Mouse (Mus musculus) intestine, embryonic 16.5 days (tissue): ENCODE results near the gene Rassf8. TPM values are rescaled to one million over a fixed set of nuclear protein-coding genes. Genes with fewer than 3 reads are reported as not detected.

Experiments used
- ATAC-seq: fragments of 200-750 bp; cut with Nextera tagmentation; 2 replicates; pipeline ENCODE4 v1.8.0; 2017; ENCODE audit warnings: moderate TSS enrichment, moderate library complexity
- H3K27ac ChIP-seq: fragments of 300-500 bp; sonication (generic); 2 replicates; pipeline ENCODE4 v1.5.1; 2014; ENCODE audit warnings: mild to moderate bottlenecking, low read length
- H3K27me3 ChIP-seq: fragments of 300-500 bp; sonication (generic); replicated peaks from 2 replicates; pipeline ENCODE4 v1.6.1; 2014; ENCODE audit warnings: low read length, control low read depth, mixed read lengths; ENCODE audit not compliant: control insufficient read depth, insufficient read depth
- H3K36me3 ChIP-seq: fragments of 300-500 bp; sonication (generic); 2 replicates; pipeline ENCODE4 v1.6.1; 2014; ENCODE audit warnings: low read length, control low read depth; ENCODE audit not compliant: control insufficient read depth, insufficient read depth
- H3K4me1 ChIP-seq: fragments of 300-500 bp; sonication (generic); 2 replicates; pipeline ENCODE4 v1.6.1; 2014; ENCODE audit warnings: low read length, control low read depth, mixed read lengths; ENCODE audit not compliant: control insufficient read depth, insufficient read depth
- H3K4me2 ChIP-seq: fragments of 300-500 bp; sonication (generic); 2 replicates; pipeline ENCODE4 v1.6.1; 2014; ENCODE audit warnings: low read depth, low read length, control low read depth
- H3K4me3 ChIP-seq: fragments of 300-500 bp; sonication (generic); 2 replicates; pipeline ENCODE4 v1.5.1; 2014; ENCODE audit warnings: mild to moderate bottlenecking, low read length
- H3K9ac ChIP-seq: fragments of 300-500 bp; sonication (generic); 2 replicates; pipeline ENCODE4 v1.6.1; 2014; ENCODE audit warnings: low read depth, low read length
- H3K9me3 ChIP-seq: fragments of 300-500 bp; sonication (generic); 2 replicates; pipeline ENCODE4 v1.6.1; 2016; ENCODE audit warnings: low read length, control low read depth; ENCODE audit not compliant: control insufficient read depth
- WGBS: fragments of 180-500 bp; shearing (Covaris S2); extraction: QIAGEN DNeasy Blood & Tissue Kit; methylation state at CpG from one replicate; pipeline ENCODE4 v1.1.7; 2014; 5-methylcytosine and 5-hydroxymethylcytosine counted together
- polyA plus RNA-seq: library from polyadenylated mRNA; unstranded; fragments of >200 nt; fragmentation: Nextera tagmentation; extraction: Ambion mirVana; gene quantifications from 2 replicates; pipeline ENCODE4 v1.2.1, GENCODE M21; 2015

Gene Rassf8
- polyA plus RNA-seq, 1 experiment from 2014 or later = 3.1 TPM

GRCm38 (mm10) chr6:145826305-145826704 lies 79.8 kb downstream of the Rassf8 start:
- H3K27ac ChIP-seq = no peak overlapping the region
- no peak for ATAC-seq
- no peaks in the 10 kb centered on the region for H3K27me3 ChIP-seq
- no peak overlapping the region for H3K4me2 ChIP-seq
- no peak overlapping the region for H3K4me3 ChIP-seq
- H3K9me3 ChIP-seq = no peaks in the 10 kb centered on the region
- 95% methylated on average over 4 of the region's 4 CpGs for WGBS
- no peak overlapping the region for H3K9ac ChIP-seq
- no peaks in the 10 kb centered on the region for H3K36me3 ChIP-seq
- no peaks in the 10 kb centered on the region for H3K4me1 ChIP-seq

- H3K4me2 ChIP-seq = no peak overlapping the region
- H3K27me3 ChIP-seq = no peaks in the 10 kb centered on the region
- H3K9ac ChIP-seq = no peak overlapping the region
- H3K4me3 ChIP-seq = no peak overlapping the region
- WGBS = 80% methylated on average over 16 of the region's 16 CpGs
- no peak overlapping the region for H3K27ac ChIP-seq
- no peak for ATAC-seq
- H3K4me1 ChIP-seq = no peaks in the 10 kb centered on the region
- H3K36me3 ChIP-seq = no peaks in the 10 kb centered on the region
- H3K9me3 ChIP-seq = no peaks in the 10 kb centered on the region
Measured at GRCm38 (mm10) chr6:145829062-145829835, 82.7 kb downstream of the Rassf8 start.

GRCm38 (mm10) chr6:145830117-145830516 lies 83.6 kb downstream of the Rassf8 start:
- Histone ChIP-seq H3K4me2 (no peak overlapping the region), H3K4me1 (no peaks in the 10 kb centered on the region), H3K9ac (no peak overlapping the region), H3K36me3 (no peaks in the 10 kb centered on the region), H3K27ac (no peak overlapping the region), H3K27me3 (no peaks in the 10 kb centered on the region), H3K4me3 (no peak overlapping the region), H3K9me3 (no peaks in the 10 kb centered on the region)
- 14% methylated on average over 8 of the region's 8 CpGs for WGBS
- peak; percentile 55; the same call in 1 of the 2 replicates for ATAC-seq

- no peak overlapping the region for H3K9ac ChIP-seq
- no peaks in the 10 kb centered on the region for H3K9me3 ChIP-seq
- no peaks in the 10 kb centered on the region for H3K36me3 ChIP-seq
- no peaks in the 10 kb centered on the region for H3K4me1 ChIP-seq
- no peak overlapping the region for H3K27ac ChIP-seq
- no peak overlapping the region for H3K4me3 ChIP-seq
- WGBS = 45% methylated on average over 9 of the region's 9 CpGs
- no peak; the same call in 1 of the 2 replicates for ATAC-seq
- no peak overlapping the region for H3K4me2 ChIP-seq
- no peaks in the 10 kb centered on the region for H3K27me3 ChIP-seq
Measured at GRCm38 (mm10) chr6:145830617-145831016, 84.1 kb downstream of the Rassf8 start.

- ATAC-seq = no peak
- Histone ChIP-seq H3K27ac (no peak overlapping the region), H3K36me3 (no peaks in the 10 kb centered on the region), H3K4me1 (no peaks in the 10 kb centered on the region), H3K4me2 (no peak overlapping the region), H3K9ac (no peak overlapping the region), H3K27me3 (no peaks in the 10 kb centered on the region), H3K9me3 (no peaks in the 10 kb centered on the region), H3K4me3 (no peak overlapping the region)
- 77% methylated on average over 8 of the region's 8 CpGs for WGBS
Measured at GRCm38 (mm10) chr6:145832927-145833326, 86.4 kb downstream of the Rassf8 start.

GRCm38 (mm10) chr6:145835359-145835758 lies 88.8 kb downstream of the Rassf8 start:
- no peaks in the 10 kb centered on the region for H3K9me3 ChIP-seq
- no peak overlapping the region for H3K9ac ChIP-seq
- WGBS = 51% methylated on average over 6 of the region's 6 CpGs
- H3K36me3 ChIP-seq = no peaks in the 10 kb centered on the region
- H3K27me3 ChIP-seq = no peaks in the 10 kb centered on the region
- no peak for ATAC-seq
- no peak overlapping the region for H3K4me3 ChIP-seq
- no peaks in the 10 kb centered on the region for H3K4me1 ChIP-seq
- H3K4me2 ChIP-seq = no peak overlapping the region
- H3K27ac ChIP-seq = no peak overlapping the region

GRCm38 (mm10) chr6:145845611-145846010 lies 99.1 kb downstream of the Rassf8 start:
- Histone ChIP-seq H3K4me3 (no peak overlapping the region), H3K4me2 (no peak overlapping the region), H3K9ac (no peak overlapping the region), H3K36me3 (no peaks in the 10 kb centered on the region), H3K27ac (no peak overlapping the region), H3K27me3 (no peaks in the 10 kb centered on the region), H3K9me3 (no peaks in the 10 kb centered on the region), H3K4me1 (no peaks in the 10 kb centered on the region)
- 53% methylated on average over 5 of the region's 5 CpGs for WGBS
- no peak for ATAC-seq

GRCm38 (mm10) chr6:145846076-145846475 lies 99.5 kb downstream of the Rassf8 start:
- Histone ChIP-seq H3K4me1 (no peaks in the 10 kb centered on the region), H3K9me3 (no peaks in the 10 kb centered on the region), H3K4me3 (no peak overlapping the region), H3K27ac (no peak overlapping the region), H3K4me2 (no peak overlapping the region), H3K27me3 (no peaks in the 10 kb centered on the region), H3K36me3 (no peaks in the 10 kb centered on the region), H3K9ac (no peak overlapping the region)
- no peak for ATAC-seq
- 92% methylated on average over 1 of the region's 1 CpGs for WGBS

GRCm38 (mm10) chr6:145846948-145847347 lies 100.4 kb downstream of the Rassf8 start:
- H3K4me3 ChIP-seq = no peak overlapping the region
- WGBS = 81% methylated on average over 6 of the region's 6 CpGs
- H3K4me2 ChIP-seq = no peak overlapping the region
- H3K27ac ChIP-seq = no peak overlapping the region
- H3K4me1 ChIP-seq = no peaks in the 10 kb centered on the region
- no peaks in the 10 kb centered on the region for H3K27me3 ChIP-seq
- no peak overlapping the region for H3K9ac ChIP-seq
- H3K36me3 ChIP-seq = no peaks in the 10 kb centered on the region
- no peaks in the 10 kb centered on the region for H3K9me3 ChIP-seq
- no peak for ATAC-seq

- ATAC-seq = no peak
- H3K4me3 ChIP-seq = no peak overlapping the region
- no peak overlapping the region for H3K27ac ChIP-seq
- H3K4me1 ChIP-seq = no peaks in the 10 kb centered on the region
- H3K36me3 ChIP-seq = no peaks in the 10 kb centered on the region
- H3K27me3 ChIP-seq = no peaks in the 10 kb centered on the region
- no peaks in the 10 kb centered on the region for H3K9me3 ChIP-seq
- 85% methylated on average over 8 of the region's 8 CpGs for WGBS
- H3K9ac ChIP-seq = no peak overlapping the region
- H3K4me2 ChIP-seq = no peak overlapping the region
Measured at GRCm38 (mm10) chr6:145847661-145848060, 101.1 kb downstream of the Rassf8 start.
